Mouse (Mus musculus) adrenal gland, postnatal 25 days (tissue): ENCODE results near the gene Dock9. TPM values are rescaled to one million over a fixed set of nuclear protein-coding genes. Genes with fewer than 3 reads are reported as not detected.
"Not testable (repeated sequence)": the region's sequence is repeated elsewhere in the genome, so short reads cannot be mapped to it uniquely, and the experiment has no call there.

Experiments
- DNase-seq: peaks from one replicate; pipeline ENCODE4 v3.0.0; 2021; ENCODE audit warnings: mixed read lengths
- total RNA-seq: library from RNA; stranded (reverse); gene quantifications from 2 replicates; pipeline ENCODE4 v1.2.3, GENCODE M21; 2021

Dock9 gene
- total RNA-seq, 1 experiment from 2014 or later, result 28.8 TPM

DNA sequence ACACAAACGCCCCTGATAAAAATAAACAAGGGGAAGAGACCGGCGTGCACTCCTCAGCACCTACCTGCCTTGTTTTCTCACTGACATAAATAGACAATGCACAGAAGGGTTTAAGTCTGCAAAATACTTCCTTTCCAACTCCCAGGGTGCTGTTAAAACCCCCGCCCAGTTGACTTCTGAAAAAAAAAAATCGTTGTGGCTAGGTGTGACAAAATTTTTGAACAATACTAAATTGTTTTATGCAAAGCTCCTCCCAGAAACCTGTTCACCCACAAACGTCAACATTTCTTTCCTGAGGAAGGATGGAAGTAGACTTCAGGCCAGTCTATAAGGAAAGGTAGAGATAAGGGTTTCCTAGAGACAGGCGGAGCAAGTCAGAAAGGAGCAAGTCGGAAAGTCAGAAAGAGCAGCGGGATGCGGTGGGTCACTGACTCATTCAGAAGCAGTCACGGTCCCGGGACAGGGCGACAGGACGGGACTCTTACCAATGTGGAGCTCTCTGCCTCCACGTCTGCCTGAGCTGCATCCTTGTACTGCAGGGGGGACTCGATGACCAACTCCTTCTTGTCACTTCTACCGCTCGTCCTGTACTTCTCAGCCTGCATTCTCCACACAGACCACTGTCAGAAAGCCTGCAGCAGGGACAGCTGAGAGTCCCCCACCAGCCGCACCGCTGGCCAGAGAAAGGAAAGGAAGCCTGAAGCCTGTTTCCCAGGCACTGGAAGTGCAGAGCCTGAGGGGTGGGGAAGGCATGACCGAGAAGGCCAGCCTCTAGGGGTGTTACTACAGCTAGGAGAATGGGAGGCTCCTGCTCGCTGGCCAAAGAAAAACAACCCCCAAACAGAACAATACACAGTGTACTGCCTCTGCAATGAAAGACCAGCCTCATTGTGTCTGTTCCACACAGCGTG is 99.7 kb downstream of the Dock9 start:
- peak; percentile 48 for DNase-seq

DNA sequence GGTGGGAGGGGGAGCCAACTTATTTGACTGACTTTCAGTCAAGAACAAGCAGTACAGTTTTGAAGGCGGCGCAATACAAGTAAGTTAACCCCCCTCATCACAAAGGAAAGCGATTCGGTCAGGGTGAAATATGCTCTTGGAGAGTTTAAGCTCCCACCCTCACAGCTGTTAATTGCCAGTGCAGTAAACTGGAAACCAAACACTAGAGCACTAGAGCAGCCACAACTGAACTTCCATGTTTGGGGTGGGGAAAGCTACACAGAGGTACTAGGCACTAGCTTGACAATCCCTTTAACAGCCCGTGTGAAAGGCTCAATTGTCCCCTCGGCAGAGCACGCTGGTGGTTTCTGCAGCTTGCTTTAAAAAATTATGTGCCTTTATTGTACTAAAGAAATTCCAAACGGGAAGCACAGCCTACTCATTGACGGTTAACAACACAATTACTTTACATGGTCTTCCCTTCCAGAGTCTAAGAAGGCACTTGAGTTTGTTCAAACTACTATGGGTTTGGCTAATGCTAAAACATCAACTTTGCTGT is 100.4 kb downstream of the Dock9 start:
- no peak for DNase-seq

GRCm38 (mm10) chr14:121696429-121697118 is 101.1 kb downstream of the Dock9 start:
- no peak for DNase-seq

- DNase-seq, result no peak
Observed at GRCm38 (mm10) chr14:121694706-121695105, 102.9 kb downstream of the Dock9 start.

- no peak for DNase-seq
Observed at GRCm38 (mm10) chr14:121693991-121694594, 103.5 kb downstream of the Dock9 start.

- DNase-seq, result not testable (repeated sequence)
Observed at GRCm38 (mm10) chr14:121689649-121690048, 108.0 kb downstream of the Dock9 start.

DNA sequence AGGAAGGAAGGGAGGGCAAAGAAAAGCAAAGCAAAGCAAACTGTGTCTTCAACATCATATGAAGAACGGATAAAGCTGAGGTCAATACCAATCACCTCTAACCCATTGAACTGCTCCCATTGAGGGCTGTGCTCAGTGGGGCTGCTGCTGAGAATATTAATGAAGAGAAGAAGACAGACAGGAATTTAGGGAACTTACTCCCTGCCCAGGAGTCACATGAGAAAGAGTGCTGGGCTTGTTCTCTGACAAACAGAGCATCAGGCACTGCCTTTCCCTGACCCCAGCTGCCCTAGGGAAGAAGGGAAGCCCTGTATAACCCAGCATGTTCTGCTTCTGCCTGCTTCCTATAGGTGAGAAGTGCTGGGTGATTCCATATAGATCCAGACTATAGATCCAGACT is 109.5 kb downstream of the Dock9 start:
- no peak for DNase-seq

GRCm38 (mm10) chr14:121687274-121687673 is 110.4 kb downstream of the Dock9 start:
- DNase-seq, result no peak

GRCm38 (mm10) chr14:121678913-121679312 is 118.7 kb downstream of the Dock9 start:
- no peak for DNase-seq

DNA sequence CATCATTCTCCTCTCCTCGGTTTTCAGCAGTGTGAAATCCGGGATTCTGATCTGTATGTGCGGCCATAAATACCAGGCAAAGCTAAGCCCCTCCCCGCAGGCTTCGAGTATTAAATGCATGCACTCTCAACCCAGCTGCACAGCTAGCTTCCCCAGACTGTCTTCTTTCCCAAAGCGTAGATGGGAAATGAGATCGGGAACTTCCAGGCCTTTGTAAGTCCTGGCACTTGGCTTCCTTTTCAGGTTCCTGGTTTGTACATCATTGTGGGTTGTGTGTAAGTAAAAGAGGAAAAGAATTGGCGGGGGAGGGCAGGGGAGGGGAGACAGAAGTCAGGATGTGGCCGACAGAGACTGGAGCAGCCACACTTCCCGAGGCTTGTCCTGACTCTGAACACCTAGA is 119.2 kb downstream of the Dock9 start:
- DNase-seq, result no peak

DNA sequence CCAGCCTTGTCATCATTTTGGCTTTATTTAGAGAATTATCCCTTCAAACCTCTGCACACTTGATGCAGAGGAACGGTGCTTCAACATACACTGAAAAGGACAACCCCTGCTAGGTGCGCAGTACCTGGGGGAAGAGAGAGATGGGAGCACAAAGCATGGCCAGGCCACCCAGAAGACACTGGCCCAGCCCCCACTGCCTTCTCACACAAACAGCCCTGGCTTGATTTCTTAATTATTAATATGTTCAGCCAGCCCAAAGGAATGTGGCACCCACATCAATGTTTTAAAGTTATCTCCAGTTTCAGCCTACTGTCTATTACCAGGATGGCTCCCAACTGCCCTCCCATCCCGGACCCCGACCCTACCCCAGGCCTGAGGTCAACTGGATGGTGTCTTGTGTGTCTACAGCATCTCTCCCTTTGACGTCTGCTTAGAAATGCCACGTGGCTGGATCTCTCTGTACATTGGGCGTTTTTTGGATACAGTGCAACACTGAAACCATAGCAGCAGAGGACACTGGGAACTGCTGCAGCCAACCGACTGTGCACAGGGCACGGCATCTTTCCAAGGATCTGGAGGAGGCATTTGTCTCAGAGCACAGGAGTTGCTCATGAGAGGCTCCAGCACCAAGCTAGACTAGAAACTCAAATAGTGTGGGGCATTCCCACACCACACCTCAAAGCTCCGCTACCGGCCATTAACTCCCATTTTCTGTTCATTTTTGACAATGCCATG is 120.9 kb downstream of the Dock9 start:
- DNase-seq, result no peak

DNA sequence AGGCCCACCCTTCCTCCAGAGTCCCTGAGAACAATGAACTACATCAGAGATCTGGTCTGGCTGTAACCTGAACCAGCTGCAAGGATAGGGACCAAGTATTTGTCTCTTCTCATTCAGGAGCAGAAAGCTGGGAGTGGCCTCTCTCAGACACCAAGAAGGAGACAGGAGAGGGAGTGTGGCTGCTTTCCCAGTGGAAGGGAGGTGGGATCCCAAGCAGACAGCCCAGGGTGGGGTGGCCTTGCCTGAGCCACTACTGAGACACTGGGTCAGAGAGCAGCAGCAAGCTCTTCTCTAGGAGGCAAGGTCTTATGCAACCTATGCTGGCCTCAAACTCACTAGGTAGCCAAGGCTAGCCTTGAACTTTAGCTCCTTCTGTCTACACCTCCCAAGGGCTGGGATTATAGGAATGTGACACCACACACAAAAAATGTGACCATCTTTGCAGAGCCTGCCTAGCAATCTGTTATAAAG is 121.5 kb downstream of the Dock9 start:
- no peak for DNase-seq

- no peak for DNase-seq
Observed at GRCm38 (mm10) chr14:121675579-121675978, 122.1 kb downstream of the Dock9 start.

- DNase-seq, result no peak
Observed at GRCm38 (mm10) chr14:121675146-121675545, 122.5 kb downstream of the Dock9 start.

GRCm38 (mm10) chr14:121670016-121670415 is 127.6 kb downstream of the Dock9 start:
- DNase-seq, result no peak

GRCm38 (mm10) chr14:121666641-121667274 is 130.9 kb downstream of the Dock9 start:
- DNase-seq, result no peak

- no peak for DNase-seq
Observed at GRCm38 (mm10) chr14:121665693-121666273, 131.9 kb downstream of the Dock9 start.

- DNase-seq, result no peak
Observed at GRCm38 (mm10) chr14:121663913-121664312, 133.7 kb downstream of the Dock9 start.

DNA sequence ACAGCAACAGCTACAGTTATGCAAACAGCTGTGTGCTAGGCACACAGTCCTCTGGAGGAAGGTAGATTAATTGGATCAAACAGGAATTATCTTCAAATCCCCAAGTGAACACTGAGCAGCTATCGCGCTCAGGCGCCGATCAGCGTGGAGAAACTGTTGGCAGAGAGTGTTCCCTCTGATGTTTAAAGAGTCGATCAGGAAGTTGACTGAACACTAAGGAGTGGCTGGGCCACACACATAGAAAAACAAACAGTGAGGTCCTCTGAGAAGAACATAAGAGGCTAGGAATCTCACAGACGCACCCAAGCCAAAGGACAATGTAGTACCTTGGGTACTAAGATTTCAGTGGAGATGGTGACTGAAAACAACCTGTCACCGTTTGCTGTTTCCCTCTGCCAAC is 136.7 kb downstream of the Dock9 start:
- no peak for DNase-seq

DNA sequence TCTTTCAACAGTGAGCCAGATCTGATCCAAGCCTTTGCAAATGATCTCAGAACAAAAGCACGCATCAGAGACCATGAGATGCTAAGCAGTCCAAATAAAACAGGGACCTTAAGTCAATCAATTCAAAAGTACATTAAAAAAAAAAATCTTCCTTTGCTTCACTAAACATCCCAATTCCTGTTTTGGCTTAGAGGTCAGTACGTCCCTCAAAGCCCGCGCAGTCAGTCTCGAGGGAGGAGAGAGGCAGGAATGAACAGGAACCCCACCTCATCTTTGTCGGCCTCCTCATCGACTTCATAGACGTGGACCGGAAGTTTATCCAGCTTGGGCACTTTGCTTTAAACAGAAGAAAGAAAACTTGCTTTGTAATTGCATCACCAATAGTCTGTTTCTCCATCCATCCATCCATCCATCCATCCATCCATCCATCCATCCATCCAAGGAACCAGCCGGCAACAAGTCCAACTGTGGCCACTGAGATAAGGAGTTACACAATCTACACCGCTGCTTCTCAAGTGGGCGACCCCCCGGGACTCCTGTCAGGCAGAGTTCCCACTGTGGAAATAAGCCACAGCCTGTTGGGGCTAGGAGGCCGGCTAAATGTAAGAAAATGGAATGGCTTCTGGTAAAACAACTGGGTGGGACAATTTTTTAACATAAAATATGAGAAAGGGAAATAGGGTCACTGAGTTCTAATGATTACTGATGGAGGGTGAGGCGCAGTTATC is 137.3 kb downstream of the Dock9 start:
- DNase-seq, result no peak
